Mouse (Mus musculus): Measurements from ENCODE around the gene Tmod4. TPM values are rescaled to one million over a fixed set of nuclear protein-coding genes. Genes with fewer than 3 reads are reported as not detected.
A peak's percentile ranks its signal among the peaks of the same experiment; 100 is the strongest.

Gene Tmod4
- total RNA-seq, 2 experiments from 2014 or later = 17.6 to 29.1 TPM

DNA sequence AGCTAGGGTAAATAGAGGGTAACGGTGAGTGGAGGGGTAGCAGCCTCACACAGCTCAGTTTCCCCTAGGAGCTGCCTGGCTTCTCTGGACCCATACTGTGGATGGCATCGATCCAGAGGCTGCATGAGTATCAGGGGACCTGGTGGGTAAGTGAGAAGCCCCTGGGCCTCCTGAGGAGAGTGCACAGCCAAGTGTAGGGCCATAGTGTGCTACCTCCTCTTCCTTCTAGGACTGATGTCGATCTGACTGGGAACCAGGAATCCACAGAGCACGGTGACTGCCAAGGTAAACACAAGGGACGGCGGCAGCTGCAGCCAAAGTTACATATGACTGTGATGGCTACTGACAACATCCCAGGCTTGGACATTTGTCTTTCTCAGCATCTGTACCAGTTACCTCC lies 46.8 kb downstream of the Tmod4 start:
- intact Hi-C loops (cut with DNase I) = no loop called here
- no peak for DNase-seq

DNA sequence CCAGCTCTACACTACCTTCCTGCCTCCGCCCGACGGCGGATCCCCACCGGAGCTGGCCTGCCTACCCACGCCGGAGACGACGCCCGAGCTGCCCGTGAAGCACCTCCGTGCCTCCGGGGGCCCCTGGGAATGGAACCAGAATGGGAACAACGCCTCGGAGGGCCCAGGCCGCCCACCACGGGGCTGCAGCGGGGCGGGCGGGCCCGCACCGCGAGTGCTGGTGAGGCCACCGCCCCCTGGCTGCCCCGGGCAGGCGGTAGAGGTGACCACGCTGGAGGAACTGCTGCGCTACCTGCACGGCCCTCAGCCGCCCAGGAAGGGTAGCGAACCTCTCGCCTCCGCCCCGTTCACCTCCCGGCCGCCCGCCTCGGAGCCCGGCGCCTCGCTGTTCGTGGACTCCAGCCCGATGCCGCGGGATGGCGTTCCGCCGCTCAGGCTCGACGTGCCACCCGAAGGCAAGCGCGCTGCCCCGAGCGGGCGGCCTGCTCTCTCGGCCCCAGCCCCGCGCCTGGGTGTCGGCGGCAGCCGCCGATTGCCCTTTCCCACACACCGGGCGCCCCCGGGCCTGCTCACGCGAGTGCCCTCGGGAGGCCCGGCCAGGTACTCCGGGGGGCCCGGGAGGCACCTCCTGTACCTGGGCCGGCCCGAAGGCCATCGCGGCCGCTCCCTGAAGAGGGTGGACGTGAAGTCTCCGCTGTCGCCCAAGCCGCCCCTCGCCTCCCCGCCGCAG lies 48.4 kb downstream of the Tmod4 start:
- no peak for DNase-seq
- intact Hi-C loops (cut with DNase I) = no loop called here

DNA sequence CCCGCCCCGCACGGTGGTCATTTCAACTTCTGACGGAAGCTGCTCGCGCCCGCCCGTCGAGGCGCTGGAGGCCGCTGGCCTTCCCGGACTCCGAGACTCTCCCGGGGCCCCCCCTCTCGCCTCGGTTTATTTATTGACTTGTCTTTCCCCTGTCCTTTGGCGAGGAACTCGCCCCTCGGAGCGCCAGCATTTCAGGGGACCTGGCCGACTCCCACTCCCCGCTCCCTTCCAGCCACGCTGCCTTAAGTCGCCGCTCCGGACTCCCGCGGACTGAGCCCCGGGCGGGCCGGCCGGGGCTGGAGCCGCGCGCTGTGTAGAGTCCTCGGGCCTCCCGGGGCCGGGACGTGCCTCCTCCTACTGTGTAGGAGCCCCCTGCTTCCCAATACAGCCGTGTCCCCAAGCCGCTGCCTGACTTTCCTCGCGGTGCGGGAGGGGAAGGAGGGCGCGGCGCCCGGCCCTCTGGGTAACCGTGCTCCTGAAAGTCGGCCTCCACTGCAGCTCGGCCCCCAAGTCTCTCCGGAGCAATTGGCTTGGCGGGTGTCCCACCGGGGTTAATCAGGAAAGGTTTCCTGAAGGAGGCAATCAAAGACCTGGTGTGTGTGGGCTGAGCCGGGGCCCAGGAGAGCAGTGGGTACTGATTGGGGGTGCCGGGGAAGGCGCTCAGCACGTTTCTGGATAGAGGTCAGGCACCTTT lies 49.1 kb downstream of the Tmod4 start:
- intact Hi-C loops (cut with DNase I) = no loop called here
- peak; percentile 33 to 34 for DNase-seq

- peak; percentile 89 to 94 for DNase-seq
- intact Hi-C loops (cut with DNase I) = loop anchor here (1.0 kb wide), 1 partner anchor 32 kb away; the partner anchor contains the start of gene Tnfaip8l2
Measured at GRCm38 (mm10) chr3:95174011-95174592, 49.8 kb downstream of the Tmod4 start.

GRCm38 (mm10) chr3:95176500-95176899 lies 52.2 kb downstream of the Tmod4 start:
- intact Hi-C loops (cut with DNase I) = no loop called here
- DNase-seq = no peak

- DNase-seq = no peak
- intact Hi-C loops (cut with DNase I) = no loop called here
Measured at GRCm38 (mm10) chr3:95177583-95177982, 53.3 kb downstream of the Tmod4 start.

Small RNA genes lying within 50 kb of the gene (microRNA-seq; reads per million reads assigned to microRNA genes)
- 0 reads per million in 2 experiments for gene Mir8099-1 (ENCODE audit: borderline number of aligned reads in 2 of 2)

Other genes starting within 250 kb of the Tmod4 start
- gene Psmb4, start 237.5 kb upstream of the Tmod4 start, total RNA-seq (2021) = 100 to 1,000 TPM; 231 to 243 TPM
- 100 to 1,000 TPM; 110 to 122 TPM for gene Selenbp1, start 191.4 kb upstream of the Tmod4 start, total RNA-seq (2021)
- 1 to 10 TPM; 4.4 to 6.5 TPM for gene Rfx5, start 170.4 kb upstream of the Tmod4 start, total RNA-seq (2021)
- gene Pi4kb, start 149.7 kb upstream of the Tmod4 start, total RNA-seq (2021) = 10 to 100 TPM; 24.6 to 30.3 TPM
- gene Zfp687, start 109.0 kb upstream of the Tmod4 start, total RNA-seq (2021) = 10 to 100 TPM; 11.4 to 15.8 TPM
- 100 to 1,000 TPM; 136 to 151 TPM for gene Psmd4, start 81.9 kb upstream of the Tmod4 start, total RNA-seq (2021)
- gene Pip5k1a, start 17.5 kb upstream of the Tmod4 start, total RNA-seq (2021) = 10 to 100 TPM; 16.5 to 17.1 TPM
- gene Vps72, start 13.5 kb upstream of the Tmod4 start, total RNA-seq (2021) = 10 to 100 TPM; 31.7 to 35.2 TPM
- 10 to 100 TPM; 24.1 to 37.5 TPM for gene Scnm1, start 9.5 kb downstream of the Tmod4 start, total RNA-seq (2021)
- gene Lysmd1, start 9.6 kb downstream of the Tmod4 start, total RNA-seq (2021) = 1 to 10 TPM; 5.8 to 6.5 TPM
- 1 to 10 TPM; 1.4 to 2.7 TPM for gene Tnfaip8l2, start 17.9 kb downstream of the Tmod4 start, total RNA-seq (2021)
- 10 to 100 TPM in 1 of 2 experiments, 1 to 10 TPM in 1; 4.7 to 10.2 TPM for gene Sema6c, start 36.0 kb downstream of the Tmod4 start, total RNA-seq (2021)
- 10 to 100 TPM; 10.9 to 11.7 TPM for gene Gabpb2, start 93.4 kb downstream of the Tmod4 start, total RNA-seq (2021)
- gene Cdc42se1, start 104.3 kb downstream of the Tmod4 start, total RNA-seq (2021) = 10 to 100 TPM; 20.4 to 22.8 TPM
- 1 to 10 TPM; 6.1 to 8.5 TPM for gene Mllt11, start 107.7 kb downstream of the Tmod4 start, total RNA-seq (2021)
- gene Gm128, start 117.1 kb downstream of the Tmod4 start, total RNA-seq (2021) = not detected
- gene Bnipl, start 126.7 kb downstream of the Tmod4 start, total RNA-seq (2021) = not detected
- 10 to 100 TPM; 26.7 to 26.8 TPM for gene Mindy1, start 156.9 kb downstream of the Tmod4 start, total RNA-seq (2021)
- gene Prune1, start 157.6 kb downstream of the Tmod4 start, total RNA-seq (2021) = 10 to 100 TPM; 24.1 to 26.6 TPM
- under 1 TPM; 0.53 to 0.60 TPM for gene Anxa9, start 182.7 kb downstream of the Tmod4 start, total RNA-seq (2021)
- 10 to 100 TPM; 36.4 to 45.9 TPM for gene Cers2, start 190.3 kb downstream of the Tmod4 start, total RNA-seq (2021)
- gene Setdb1, start 232.7 kb downstream of the Tmod4 start, total RNA-seq (2021) = 10 to 100 TPM; 12.6 to 13.8 TPM